Mouse (Mus musculus) adrenal gland, adult 2 months (tissue): ENCODE results near the gene Degs2. TPM values are rescaled to one million over a fixed set of nuclear protein-coding genes. Genes with fewer than 3 reads are reported as not detected.

Experiments
- DNase-seq: peaks from one replicate; pipeline ENCODE4 v3.0.0; 2021
- microRNA-seq, 2 experiments: library from miRNA; unstranded; fragments of <30 nt; microRNA quantifications; one replicate each; pipeline ENCODE4 v1.2.0; 2021
- polyA plus RNA-seq: library from polyadenylated mRNA; depleted of rRNA; stranded (reverse); fragments of >200 nt; gene quantifications from 2 replicates; pipeline ENCODE4 v1.2.3, GENCODE M21; 2012; rRNA removed
- total RNA-seq, 2 experiments: library from RNA; stranded (reverse); gene quantifications; 2 replicates each; pipeline ENCODE4 v1.2.3; 2021

Degs2 gene
- total and polyA plus RNA-seq, 3 experiments, result 0.10 to 0.17 TPM; not detected in 1

DNA sequence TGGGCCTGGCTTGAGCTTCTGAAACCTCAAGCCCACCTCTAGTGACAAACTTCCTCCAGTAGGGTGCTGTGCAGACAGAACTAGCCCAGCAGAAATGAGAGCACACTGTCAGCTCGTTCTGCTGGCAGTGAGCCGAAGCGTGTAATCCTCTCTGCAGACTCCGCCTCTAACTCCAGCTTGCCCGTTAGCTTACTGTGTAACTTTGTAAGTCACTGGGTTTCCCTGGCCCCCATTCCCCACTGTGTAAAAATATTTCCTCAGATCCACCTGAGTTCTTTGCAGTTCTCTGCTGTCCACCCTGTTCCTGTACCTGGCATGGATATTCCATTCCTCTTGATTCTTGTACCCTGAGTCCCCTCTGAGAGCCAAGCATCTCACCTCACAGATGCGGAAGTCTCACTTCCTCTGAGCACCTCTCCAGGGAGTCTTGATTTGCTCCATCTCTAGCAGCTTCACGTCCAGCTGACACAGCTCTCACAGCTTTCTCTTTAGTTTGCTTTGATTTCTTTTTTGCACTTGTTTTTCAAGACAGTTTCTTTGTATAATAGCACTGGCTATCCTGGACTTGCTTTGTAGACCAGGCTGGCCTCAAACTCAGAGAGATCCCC lies 51.0 kb downstream of the Degs2 start:
- DNase-seq, result peak; percentile 19

- DNase-seq, result no peak
These were observed 54.3 kb downstream of the Degs2 start for GRCm38 (mm10) chr12:108647784-108648183.

DNA sequence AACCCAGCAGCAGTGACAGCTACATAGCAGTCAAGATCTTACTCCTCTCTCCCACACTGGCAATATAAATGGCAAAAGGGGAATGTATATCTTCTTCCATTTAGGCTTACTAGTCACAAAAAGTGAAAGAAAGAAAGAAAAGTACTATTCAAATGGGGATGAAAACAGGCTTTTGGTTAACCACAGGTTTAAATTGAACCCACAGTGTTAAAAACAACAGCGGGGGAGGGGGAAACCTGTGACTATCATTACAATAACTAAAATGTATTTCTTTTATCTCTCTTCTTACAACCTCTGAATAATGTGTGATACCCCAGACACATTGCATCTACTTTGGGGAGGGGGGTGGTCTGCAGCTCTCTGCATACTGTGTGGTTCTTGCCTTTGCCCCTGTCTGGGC lies 55.9 kb downstream of the Degs2 start:
- DNase-seq, result no peak

DNA sequence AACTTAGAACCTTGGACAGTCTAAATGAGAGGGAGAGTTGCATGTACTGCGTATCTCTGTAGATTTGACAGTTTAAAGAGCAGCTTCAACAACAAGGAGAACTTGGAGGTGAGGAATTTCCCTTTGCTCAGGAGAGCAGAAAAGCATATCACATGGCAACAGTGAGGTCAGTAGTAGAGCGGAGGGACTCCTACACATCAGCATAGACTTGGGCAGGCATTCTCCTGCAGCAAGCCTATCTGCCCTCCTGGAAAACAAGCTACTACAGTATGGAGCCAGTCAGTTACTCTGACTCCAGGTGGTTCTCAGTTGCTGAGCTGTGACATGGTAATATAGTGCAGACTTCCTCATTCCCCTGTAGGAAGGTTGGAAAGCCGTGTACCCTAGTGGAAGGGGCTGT lies 60.1 kb downstream of the Degs2 start:
- DNase-seq, result no peak

DNA sequence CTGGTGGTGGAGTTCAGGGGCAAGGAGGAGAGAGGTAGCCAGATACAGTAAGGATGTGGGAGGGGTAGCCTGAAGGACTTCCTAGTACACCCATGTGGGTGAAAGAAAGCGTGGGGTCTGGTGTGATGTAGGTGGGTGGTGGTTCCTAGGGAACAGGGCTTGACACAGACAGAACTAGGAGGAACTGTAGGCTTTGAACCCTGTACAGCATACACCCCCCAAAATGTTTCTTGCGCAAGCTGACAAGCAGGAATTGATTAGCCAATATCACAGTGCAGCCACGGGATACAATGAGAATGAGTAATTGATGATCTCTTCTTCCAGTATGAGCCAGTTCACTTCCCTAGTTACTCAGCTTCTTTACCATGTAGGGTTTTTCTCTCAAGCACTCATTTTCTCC lies 63.0 kb downstream of the Degs2 start:
- no peak for DNase-seq

GRCm38 (mm10) chr12:108637440-108637839 lies 64.7 kb downstream of the Degs2 start:
- DNase-seq, result no peak

DNA sequence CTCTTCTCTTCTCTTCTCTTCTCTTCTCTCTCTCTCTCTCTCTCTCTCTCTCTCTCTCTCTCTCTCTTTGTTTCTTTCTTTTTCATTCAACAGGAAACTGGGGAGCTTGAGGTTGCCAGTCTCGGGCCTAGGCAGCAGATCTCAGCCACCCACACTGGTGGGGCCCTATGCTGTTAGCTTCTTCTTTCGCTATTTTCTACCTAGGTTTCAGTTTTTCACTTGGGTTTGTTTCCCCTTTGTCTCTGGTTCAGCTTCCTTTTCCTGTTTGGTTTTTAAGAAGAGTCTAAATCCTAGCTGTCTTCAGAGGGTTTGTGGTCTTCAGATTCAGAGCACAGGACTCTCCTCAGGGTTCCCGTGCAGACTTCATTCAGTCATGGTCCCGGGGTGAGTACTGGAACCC lies 66.6 kb downstream of the Degs2 start:
- no peak for DNase-seq

DNA sequence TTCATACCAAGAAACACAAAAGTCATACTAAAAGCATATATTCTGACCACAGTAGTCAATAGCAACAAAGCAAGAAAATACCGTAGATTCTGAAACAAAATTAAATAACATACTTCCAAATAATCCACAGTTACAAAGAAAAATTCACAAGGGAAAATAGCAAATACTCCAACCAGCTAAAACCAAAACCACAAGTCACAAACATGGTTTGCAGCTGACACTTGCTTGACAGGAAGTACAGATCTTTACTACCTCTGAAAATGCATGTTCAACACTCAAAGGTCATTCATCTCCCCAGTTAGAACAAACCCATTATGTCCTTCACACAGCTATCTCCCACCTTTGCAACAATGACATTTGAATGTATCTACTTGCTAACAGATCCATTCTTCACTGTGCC lies 68.1 kb downstream of the Degs2 start:
- no peak for DNase-seq

DNA sequence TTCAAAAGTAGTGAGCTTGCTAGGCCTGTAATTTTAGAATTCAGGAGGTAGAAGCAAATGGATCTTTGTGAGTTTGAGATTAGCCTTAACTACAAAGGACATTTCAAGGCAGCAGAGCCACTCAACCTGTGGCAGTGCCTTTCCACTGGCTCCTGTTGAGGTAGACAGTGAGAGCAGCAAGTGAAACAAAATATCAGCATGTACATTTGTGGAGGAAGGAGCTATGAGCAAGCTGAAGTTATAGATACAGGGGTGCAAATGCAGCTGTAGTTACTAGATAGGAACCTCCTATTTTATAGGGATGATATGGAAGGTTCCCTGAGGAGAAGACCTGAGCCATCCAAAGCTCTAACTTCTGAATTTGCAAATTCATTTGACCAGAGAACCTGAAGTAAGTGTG lies 69.6 kb downstream of the Degs2 start:
- no peak for DNase-seq

DNA sequence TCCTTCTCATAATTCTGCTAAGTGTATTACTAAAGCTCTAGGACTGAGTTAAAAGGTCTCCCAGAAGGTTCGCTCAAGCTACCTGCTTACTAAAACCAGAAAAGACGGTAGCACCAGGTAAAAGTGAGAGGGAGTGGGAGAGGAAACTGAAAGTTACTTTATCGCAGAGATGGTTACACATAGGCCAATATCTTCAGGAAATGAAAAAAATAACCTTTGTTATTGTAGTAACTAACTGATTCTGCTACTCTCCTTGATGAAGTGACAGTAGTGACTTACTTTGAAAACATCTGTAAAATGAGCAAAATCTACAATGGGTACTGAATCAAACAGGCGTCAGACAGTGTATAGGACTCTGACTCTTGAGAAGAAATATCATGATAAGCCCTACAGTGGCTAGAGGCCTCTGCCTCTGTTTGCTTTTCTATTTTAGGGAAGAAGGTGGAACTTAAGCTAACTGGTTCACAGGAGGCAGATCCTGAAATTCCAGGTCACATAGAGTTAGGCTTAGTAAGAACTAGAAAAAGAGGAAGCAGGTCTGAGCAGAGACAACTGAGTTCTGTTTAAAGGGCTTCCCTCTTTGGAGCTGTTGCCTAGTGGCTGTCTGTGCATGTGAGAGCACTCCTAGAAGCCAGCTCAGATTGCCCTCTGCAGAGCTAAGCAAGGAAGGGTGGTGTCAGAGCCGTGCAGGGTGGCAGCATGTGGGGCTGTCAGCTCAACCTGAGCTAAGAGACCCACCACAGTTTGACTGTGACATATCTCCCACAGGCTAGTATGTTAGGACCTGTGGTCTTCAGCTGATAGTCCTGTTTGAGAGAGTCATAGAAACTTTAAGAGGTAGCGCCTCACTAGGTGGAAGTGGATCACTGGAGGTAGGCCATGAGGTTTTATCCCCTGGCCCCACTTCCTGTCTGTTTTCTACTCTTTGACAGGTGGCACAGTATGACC lies 71.1 kb downstream of the Degs2 start:
- DNase-seq, result no peak

- DNase-seq, result no peak
These were observed 72.6 kb downstream of the Degs2 start for GRCm38 (mm10) chr12:108629556-108629955.

Small RNAs within 50 kb of the gene (microRNA-seq; reads per million reads assigned to microRNA genes)
- 0 reads per million in 2 experiments for gene Gm23872
- 766 to 804 reads per million in 2 experiments for gene Mir342

Other genes starting within 250 kb of the Degs2 start
- 10 to 100 TPM; 39.1 to 48.5 TPM for gene Evl, start 147.6 kb downstream of the Degs2 start, total RNA-seq
- 18.6 and 27.8 TPM in 2 replicates for gene Evl, start 147.6 kb downstream of the Degs2 start, polyA plus RNA-seq
- gene Yy1, start 90.7 kb upstream of the Degs2 start, total RNA-seq, result 100 to 1,000 TPM in 1 of 2 experiments, 10 to 100 TPM in 1; 56.2 to 102 TPM
- 22.5 and 27.8 TPM in 2 replicates for gene Yy1, start 90.7 kb upstream of the Degs2 start, polyA plus RNA-seq
- gene Slc25a29, start 133.6 kb upstream of the Degs2 start, total RNA-seq, result 10 to 100 TPM; 14.0 to 17.7 TPM
- gene Slc25a29, start 133.6 kb upstream of the Degs2 start, polyA plus RNA-seq, result 93.3 and 111 TPM in 2 replicates
- 10 to 100 TPM in 1 of 2 experiments, 1 to 10 TPM in 1; 8.4 to 12.2 TPM for gene Slc25a47, start 133.7 kb upstream of the Degs2 start, total RNA-seq
- gene Slc25a47, start 133.7 kb upstream of the Degs2 start, polyA plus RNA-seq, result 16.6 TPM in 2 replicates
- gene Wdr25, start 191.3 kb upstream of the Degs2 start, total RNA-seq, result 10 to 100 TPM in 1 of 2 experiments, 1 to 10 TPM in 1; 6.7 to 12.0 TPM
- 6.5 and 8.3 TPM in 2 replicates for gene Wdr25, start 191.3 kb upstream of the Degs2 start, polyA plus RNA-seq
- 10 to 100 TPM; 53.2 to 66.3 TPM for gene Wars, start 191.9 kb upstream of the Degs2 start, total RNA-seq
- gene Wars, start 191.9 kb upstream of the Degs2 start, polyA plus RNA-seq, result 56.3 and 61.5 TPM in 2 replicates